Mouse (Mus musculus) ES-E14 (cell line): ENCODE measurements around the gene Nrcam.

ENCODE experiments used
- CHD2 ChIP-seq: IDR thresholded peaks from 2 replicates; pipeline ENCODE4 v1.6.1; 2014; ENCODE audit warnings: mild to moderate bottlenecking, low read depth, low read length, inconsistent platforms
- HCFC1 ChIP-seq: IDR thresholded peaks from 2 replicates; pipeline ENCODE4 v1.6.1; 2012; ENCODE audit warnings: low read length, inconsistent platforms, borderline replicate concordance; ENCODE audit not compliant: insufficient read depth
- MAFK ChIP-seq: IDR thresholded peaks from 2 replicates; pipeline ENCODE4 v1.6.1; 2014; ENCODE audit warnings: mild to moderate bottlenecking, low read depth, low read length, inconsistent platforms; ENCODE audit not compliant: insufficient read depth
- ZC3H11A ChIP-seq: IDR thresholded peaks from 2 replicates; pipeline ENCODE4 v1.6.1; 2012; ENCODE audit warnings: low read depth, mild to moderate bottlenecking, inconsistent platforms, low read length, borderline replicate concordance
- ZNF384 ChIP-seq: IDR thresholded peaks from 2 replicates; pipeline ENCODE4 v1.6.1; 2012; ENCODE audit warnings: low read depth, low read length, inconsistent platforms

- TF ChIP-seq CHD2 (no peak), MAFK (no peak), ZNF384 (no peak), HCFC1 (no peak), ZC3H11A (no peak)
Observed at GRCm38 (mm10) chr12:44394901-44395300, 66.2 kb downstream of the Nrcam start.
